Mouse (Mus musculus): Measurements from ENCODE around the gene Ralgds. TPM values are rescaled to one million over a fixed set of nuclear protein-coding genes. Genes with fewer than 3 reads are reported as not detected.

Gene Ralgds
- total RNA-seq, 1 experiment from 2014 or later: 40.3 TPM

Other genes starting within 250 kb of the Ralgds start
- gene Ppp1r26, start 66.3 kb upstream of the Ralgds start, total RNA-seq (2021): 5.5 and 9.6 TPM in 2 replicates
- gene 1700007K13Rik, start 46.8 kb upstream of the Ralgds start, total RNA-seq (2021): 1.0 TPM in 1 of 2 replicates, not detected in the other
- gene Mrps2, start 45.1 kb upstream of the Ralgds start, total RNA-seq (2021): 52.4 and 61.8 TPM in 2 replicates
- gene Gbgt1, start 16.2 kb upstream of the Ralgds start, total RNA-seq (2021): 2.1 and 3.2 TPM in 2 replicates
- 3.4 TPM in 1 of 2 replicates, not detected in the other for gene Gm10134, start 7.0 kb upstream of the Ralgds start, total RNA-seq (2021)
- 0.24 TPM in 1 of 2 replicates, not detected in the other for gene Cel, start 50.3 kb downstream of the Ralgds start, total RNA-seq (2021)
- gene Gtf3c5, start 70.6 kb downstream of the Ralgds start, total RNA-seq (2021): 22.3 and 24.4 TPM in 2 replicates
- not detected in 2 replicates for gene Gfi1b, start 108.9 kb downstream of the Ralgds start, total RNA-seq (2021)
- gene Tsc1, start 128.1 kb downstream of the Ralgds start, total RNA-seq (2021): 22.3 and 22.8 TPM in 2 replicates
- 1.5 TPM in 1 of 2 replicates, not detected in the other for gene Spaca9, start 186.6 kb downstream of the Ralgds start, total RNA-seq (2021)
- gene Ak8, start 187.0 kb downstream of the Ralgds start, total RNA-seq (2021): not detected in 2 replicates